Mouse (Mus musculus) small intestine, adult 2 months (tissue): ENCODE data around the gene Ces1f.

Experiments used
- CTCF ChIP-seq: fragments of 200-500 bp; IDR thresholded peaks from 2 replicates; pipeline ENCODE4 v1.5.1; 2012; ENCODE audit warnings: low read depth, mild to moderate bottlenecking, control low read depth, inconsistent platforms, low read length, moderate library complexity, mixed read lengths; ENCODE audit not compliant: insufficient replicate concordance, insufficient read length; ENCODE audit errors: extremely low read depth
- POLR2A ChIP-seq: fragments of 200-500 bp; IDR thresholded peaks from 2 replicates; pipeline ENCODE4 v1.6.1; 2012; ENCODE audit warnings: low read depth, mild to moderate bottlenecking, control low read depth, inconsistent platforms, low read length, moderate library complexity

DNA sequence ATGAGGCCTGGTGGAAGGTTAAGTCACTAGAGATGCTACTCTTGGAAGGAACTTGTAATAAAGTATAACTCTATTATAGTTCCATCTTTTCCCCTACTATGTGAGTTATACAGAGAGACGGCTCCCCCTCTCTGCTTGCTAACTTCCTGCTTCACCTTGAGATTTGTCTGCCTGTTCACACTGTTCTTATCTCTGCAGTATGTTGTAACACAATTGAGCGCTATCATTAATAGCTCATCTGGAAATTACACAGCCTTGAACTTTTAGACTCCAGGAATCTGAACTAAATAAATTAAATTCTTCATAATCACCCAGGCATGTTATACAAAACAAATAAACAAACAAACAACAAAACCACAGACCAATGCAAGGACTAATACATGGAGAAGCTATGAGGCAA is 33.5 kb downstream of the Ces1f start:
- TF ChIP-seq CTCF: no peak
- no peak for TF ChIP-seq POLR2A
